Mouse (Mus musculus) frontal cortex, postnatal 10 days (tissue): ENCODE results near the gene Scarf2.

Source experiments
- DNase-seq, 2 experiments: peaks; one replicate each; pipeline ENCODE4 v3.0.0; 2022; ENCODE audit warnings: low spot score in 2 of 2, mixed read lengths in 1 of 2

Scarf2 gene

GRCm38 (mm10) chr16:17831781-17832180 lies 34.7 kb downstream of the Scarf2 start:
- DNase-seq: no peak

- no peak for DNase-seq
Observed at GRCm38 (mm10) chr16:17832821-17833220, 35.7 kb downstream of the Scarf2 start, which contains the start of gene B830017H08Rik. B830017H08Rik (plus strand) TSS chr16:17833121.

- DNase-seq: peak in 1 of 2 experiments; percentile 49
Observed at GRCm38 (mm10) chr16:17833321-17833680, 36.2 kb downstream of the Scarf2 start.

GRCm38 (mm10) chr16:17833681-17834399 lies 36.8 kb downstream of the Scarf2 start:
- peak in 1 of 2 experiments; percentile 58 for DNase-seq

- no peak for DNase-seq
Observed at GRCm38 (mm10) chr16:17834543-17834942, 37.5 kb downstream of the Scarf2 start.

GRCm38 (mm10) chr16:17835481-17835880 lies 38.4 kb downstream of the Scarf2 start:
- no peak for DNase-seq

- DNase-seq: no peak
Observed at GRCm38 (mm10) chr16:17838051-17838450, 41.0 kb downstream of the Scarf2 start, which contains the start of gene Car15. Car15 (minus strand) TSS chr16:17838364.

GRCm38 (mm10) chr16:17839976-17840375 lies 42.9 kb downstream of the Scarf2 start:
- DNase-seq: no peak

GRCm38 (mm10) chr16:17842437-17842836 lies 45.4 kb downstream of the Scarf2 start:
- no peak for DNase-seq

- no peak for DNase-seq
Observed at GRCm38 (mm10) chr16:17843701-17844365, 46.8 kb downstream of the Scarf2 start.

- DNase-seq: no peak
Observed at GRCm38 (mm10) chr16:17848431-17848830, 51.3 kb downstream of the Scarf2 start.

- no peak for DNase-seq
Observed at GRCm38 (mm10) chr16:17848928-17849327, 51.8 kb downstream of the Scarf2 start.

- no peak for DNase-seq
Observed at GRCm38 (mm10) chr16:17849486-17849885, 52.4 kb downstream of the Scarf2 start.

GRCm38 (mm10) chr16:17851331-17851730 lies 54.2 kb downstream of the Scarf2 start:
- no peak for DNase-seq

- DNase-seq: no peak
Observed at GRCm38 (mm10) chr16:17851860-17852259, 54.8 kb downstream of the Scarf2 start.

GRCm38 (mm10) chr16:17853263-17853662 lies 56.2 kb downstream of the Scarf2 start:
- DNase-seq: no peak

GRCm38 (mm10) chr16:17857157-17857556 lies 60.1 kb downstream of the Scarf2 start:
- no peak for DNase-seq
